In the genomic region with DNA sequence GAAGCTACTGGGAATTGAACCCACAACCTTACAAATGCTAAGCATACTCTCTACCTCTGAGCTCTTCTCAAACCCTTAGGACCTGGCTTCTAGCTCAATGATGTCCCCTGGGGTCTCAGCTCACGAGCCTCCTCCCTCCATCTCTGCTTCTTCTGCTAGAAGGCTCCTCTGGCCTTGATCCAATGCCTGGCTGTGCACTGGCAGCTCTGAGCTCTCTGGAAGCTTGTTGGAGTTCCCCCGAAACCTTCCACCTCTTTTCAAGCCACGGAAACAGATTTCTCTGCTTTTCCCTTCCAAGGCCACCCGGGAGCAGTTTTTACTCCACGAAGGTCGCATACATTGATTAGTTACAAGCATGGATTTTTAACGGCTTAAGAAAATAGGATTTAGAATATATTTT, we compare ENCODE assay signal across 19 mouse cellular contexts.
A peak's percentile ranks its signal among the peaks of the same experiment; 100 is the strongest.
DNase-seq lines count a peak whose midpoint lies in the region; ATAC-seq and TF ChIP-seq lines count a peak whose summit lies in the region.
"Had no signal": no experiment of that assay in that cellular context is flagged by ENCODE, and none has a peak within 500 bp of the region (broad histone marks: within the 10 kb centered on the region; RNA-seq: fewer than 3 reads in every experiment).

No protein-coding gene starts in this region.

- no peaks in the 10 kb centered on the region for H3K4me1 ChIP-seq in lung, adult 2 months (ENCODE audit: control insufficient read depth, insufficient read depth, low read length)
- H3K4me1 ChIP-seq in intestine, postnatal 0 days (replicated peaks; ENCODE audit: control insufficient read depth, insufficient read depth, low read length) = no peaks in the 10 kb centered on the region
- H3K4me1 ChIP-seq: intestine, embryonic 15.5 days; stomach, embryonic 15.5 days had no signal

- no peak overlapping the region for H3K9ac ChIP-seq in intestine, postnatal 0 days (ENCODE audit: low read depth, low read length)
- H3K9ac ChIP-seq: intestine, embryonic 15.5 days; liver, embryonic 14.5 days; midbrain, embryonic 13.5 days; stomach, embryonic 15.5 days had no signal

- H3K36me3 ChIP-seq in intestine, postnatal 0 days (ENCODE audit: control insufficient read depth, insufficient read depth) = no peaks in the 10 kb centered on the region
- H3K36me3 ChIP-seq: forebrain, embryonic 10.5 days; intestine, embryonic 15.5 days; midbrain, embryonic 13.5 days; stomach, embryonic 15.5 days had no signal

- DNase-seq in adrenal gland, adult 2 months = peak; percentile 42
- no peak for DNase-seq in adrenal gland, adult 18-20 months (ENCODE audit: low spot score in 2 of 2)
- peak; percentile 22 for DNase-seq in lung, postnatal 10 days
- DNase-seq in lung, adult 2 months = no peak
- peak; percentile 55 for DNase-seq in adrenal gland, postnatal 14 days
- DNase-seq in cerebellum, adult 9-11 months = peak; percentile 39
- no peak for DNase-seq in frontal cortex, postnatal 25 days (ENCODE audit: low spot score in 2 of 2)
- DNase-seq: gastrocnemius, postnatal 10 days; heart, postnatal 36 days; layer of hippocampus, adult 9-11 months; thymus, postnatal 36 days had no signal

- no peak for ATAC-seq in intestine, postnatal 0 days
- ATAC-seq: intestine, embryonic 15.5 days; midbrain, embryonic 13.5 days had no signal

- no peak overlapping the region for H3K27ac ChIP-seq in intestine, postnatal 0 days (ENCODE audit: low read depth, low read length)
- H3K27ac ChIP-seq: forebrain, embryonic 10.5 days; intestine, embryonic 15.5 days; kidney, postnatal 0 days; liver, embryonic 14.5 days; midbrain, embryonic 13.5 days; stomach, embryonic 15.5 days had no signal

- H3K9me3 ChIP-seq in intestine, postnatal 0 days (ENCODE audit: control insufficient read depth) = no peaks in the 10 kb centered on the region
- H3K9me3 ChIP-seq: forebrain, embryonic 10.5 days; intestine, embryonic 15.5 days; midbrain, embryonic 13.5 days; stomach, embryonic 15.5 days had no signal

- 76% methylated on average over 7 of the region's 7 CpGs for WGBS in lung, adult 2 months
- WGBS in intestine, postnatal 0 days = 79% methylated on average over 7 of the region's 7 CpGs

- no peak for TF ChIP-seq POLR2A in lung, adult 2 months (IDR thresholded peaks at IDR 0.05; ENCODE audit: borderline replicate concordance, extremely low read depth, low read depth, low read length)

- no peaks in the 10 kb centered on the region; the same call in 1 of the 2 replicates for H3K27me3 ChIP-seq in intestine, postnatal 0 days (replicated peaks; ENCODE audit: control insufficient read depth, insufficient read depth, low read length)
- H3K27me3 ChIP-seq: intestine, embryonic 15.5 days; stomach, embryonic 15.5 days had no signal

- no peak for TF ChIP-seq CTCF in lung, adult 2 months (IDR thresholded peaks at IDR 0.05; ENCODE audit: insufficient read depth, low read length)
- TF ChIP-seq CTCF in intestine, postnatal 0 days (IDR thresholded peaks at IDR 0.05; ENCODE audit: low read depth) = no peak

- no peak overlapping the region for H3K4me2 ChIP-seq in intestine, postnatal 0 days (replicated peaks; ENCODE audit: low read depth)
- H3K4me2 ChIP-seq: heart, embryonic 11.5 days; intestine, embryonic 15.5 days; midbrain, embryonic 13.5 days; stomach, embryonic 15.5 days had no signal

- H3K4me3 ChIP-seq in lung, adult 2 months (replicated peaks; ENCODE audit: extremely low read depth, low read depth, low read length) = no peak overlapping the region
- H3K4me3 ChIP-seq in intestine, postnatal 0 days (ENCODE audit: low read depth, low read length) = no peak overlapping the region
- H3K4me3 ChIP-seq: forebrain, embryonic 10.5 days; intestine, embryonic 15.5 days; midbrain, embryonic 13.5 days; stomach, embryonic 15.5 days had no signal

Comparison
In these comparisons a context has a peak if more than half of its experiments do, and no peak if none do; other contexts are left out.
1. DNase-seq: peak in adrenal gland, adult 2 months (single experiment), lung, postnatal 10 days (single experiment), adrenal gland, postnatal 14 days (single experiment) and cerebellum, adult 9-11 months (single experiment); none in adrenal gland, adult 18-20 months (0 of 2), lung, adult 2 months (single experiment) and frontal cortex, postnatal 25 days (0 of 2).